Mouse (Mus musculus): Measurements from ENCODE around the gene Tdrd6.

Gene Tdrd6

DNA sequence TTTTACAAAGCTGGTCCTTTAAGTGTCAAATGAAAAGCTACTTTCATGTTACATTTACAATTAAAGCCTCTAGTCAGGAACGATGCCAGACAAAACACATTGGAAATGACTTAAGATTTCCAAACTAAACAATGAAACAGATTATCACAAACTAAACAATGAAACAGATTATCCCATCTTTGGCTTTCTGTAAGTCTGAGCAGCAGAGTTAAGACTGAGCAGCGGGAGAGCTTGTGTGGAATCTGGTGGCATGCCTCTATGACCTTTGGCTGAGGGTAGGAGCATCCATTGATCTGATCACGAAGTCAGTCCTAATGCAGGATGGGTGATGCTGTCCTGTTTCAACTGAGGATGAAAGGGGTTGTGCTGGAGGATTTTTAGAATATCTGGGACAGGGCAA lies 17.9 kb downstream of the Tdrd6 start:
- DNase-seq (ENCODE audit: low spot score), result no peak

DNA sequence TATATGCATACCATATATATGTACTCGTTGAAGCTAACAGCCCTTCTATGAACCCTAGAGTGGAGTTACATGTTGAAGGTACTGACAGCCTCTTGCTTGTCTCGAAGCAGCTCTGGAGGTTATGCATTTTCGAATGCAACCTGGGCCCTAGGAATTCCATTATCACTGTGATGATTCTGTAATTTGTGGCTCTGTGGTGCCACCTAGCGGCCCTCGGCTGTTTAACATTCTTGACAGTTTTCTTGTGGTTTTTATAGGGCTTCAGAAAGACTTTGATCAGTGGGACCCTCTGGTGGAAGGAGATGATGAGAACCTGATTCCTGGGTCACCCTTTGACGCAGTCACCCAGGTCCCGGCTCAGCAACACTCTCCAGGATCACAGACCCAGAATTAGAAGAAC lies 18.5 kb downstream of the Tdrd6 start:
- no peak for DNase-seq (ENCODE audit: low spot score)

DNA sequence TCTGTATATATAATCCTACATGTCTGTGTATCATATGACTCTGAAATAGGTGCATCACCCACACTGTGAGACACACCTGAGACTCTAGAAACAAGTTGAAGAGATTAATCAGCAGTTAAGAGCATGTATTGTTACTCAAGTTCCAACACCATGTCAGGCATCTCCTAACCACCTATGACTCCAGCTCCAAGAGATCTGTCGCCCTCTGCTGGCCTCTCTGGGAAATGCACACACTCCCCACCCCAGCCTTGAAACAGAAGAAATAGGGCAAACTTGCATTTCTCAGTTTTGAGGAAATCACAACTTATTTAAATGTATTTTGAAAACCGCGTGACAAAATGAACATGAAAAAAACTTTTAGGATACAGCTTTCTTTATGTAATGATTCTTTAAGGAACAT lies 23.4 kb downstream of the Tdrd6 start:
- DNase-seq (ENCODE audit: low spot score), result peak; percentile 35

DNA sequence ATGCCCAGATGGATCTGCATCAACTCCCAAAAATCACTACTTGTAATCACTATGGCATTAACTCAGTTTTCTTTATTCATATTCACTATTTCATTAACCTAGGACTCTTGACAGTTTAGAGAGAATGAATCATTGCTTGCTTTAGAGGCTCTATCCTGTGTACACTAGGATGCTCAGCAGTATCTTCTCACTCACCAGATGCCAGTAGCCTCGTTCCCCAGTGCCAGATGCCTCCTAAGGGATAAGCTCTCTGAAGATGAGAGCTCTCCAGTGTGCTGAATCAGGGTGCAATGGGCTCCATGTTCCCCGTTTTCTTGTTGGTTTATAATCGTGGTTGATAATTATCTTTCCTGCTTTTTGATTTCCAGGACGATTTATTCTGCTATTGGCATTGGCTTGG lies 31.4 kb downstream of the Tdrd6 start:
- no peak for DNase-seq (ENCODE audit: low spot score)

DNA sequence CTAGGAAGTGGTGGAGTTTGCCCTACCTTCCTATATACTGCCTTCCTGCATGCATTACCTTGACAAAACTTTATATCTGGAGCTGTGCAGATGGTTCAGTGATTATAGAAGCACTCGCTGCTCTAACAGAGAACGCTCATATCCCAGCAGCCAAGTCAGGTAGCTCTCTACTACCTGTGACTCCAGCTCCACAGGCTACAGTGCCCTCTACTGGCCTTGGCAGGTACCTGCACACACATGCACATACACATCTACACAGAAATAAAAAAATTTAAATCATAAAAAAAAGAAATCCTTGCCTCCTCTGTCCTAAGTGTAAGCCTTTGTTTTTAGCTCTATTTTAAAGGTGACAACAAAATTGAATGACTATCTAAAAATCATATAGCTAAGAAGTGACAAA lies 32.4 kb downstream of the Tdrd6 start:
- no peak for DNase-seq (ENCODE audit: low spot score)

DNA sequence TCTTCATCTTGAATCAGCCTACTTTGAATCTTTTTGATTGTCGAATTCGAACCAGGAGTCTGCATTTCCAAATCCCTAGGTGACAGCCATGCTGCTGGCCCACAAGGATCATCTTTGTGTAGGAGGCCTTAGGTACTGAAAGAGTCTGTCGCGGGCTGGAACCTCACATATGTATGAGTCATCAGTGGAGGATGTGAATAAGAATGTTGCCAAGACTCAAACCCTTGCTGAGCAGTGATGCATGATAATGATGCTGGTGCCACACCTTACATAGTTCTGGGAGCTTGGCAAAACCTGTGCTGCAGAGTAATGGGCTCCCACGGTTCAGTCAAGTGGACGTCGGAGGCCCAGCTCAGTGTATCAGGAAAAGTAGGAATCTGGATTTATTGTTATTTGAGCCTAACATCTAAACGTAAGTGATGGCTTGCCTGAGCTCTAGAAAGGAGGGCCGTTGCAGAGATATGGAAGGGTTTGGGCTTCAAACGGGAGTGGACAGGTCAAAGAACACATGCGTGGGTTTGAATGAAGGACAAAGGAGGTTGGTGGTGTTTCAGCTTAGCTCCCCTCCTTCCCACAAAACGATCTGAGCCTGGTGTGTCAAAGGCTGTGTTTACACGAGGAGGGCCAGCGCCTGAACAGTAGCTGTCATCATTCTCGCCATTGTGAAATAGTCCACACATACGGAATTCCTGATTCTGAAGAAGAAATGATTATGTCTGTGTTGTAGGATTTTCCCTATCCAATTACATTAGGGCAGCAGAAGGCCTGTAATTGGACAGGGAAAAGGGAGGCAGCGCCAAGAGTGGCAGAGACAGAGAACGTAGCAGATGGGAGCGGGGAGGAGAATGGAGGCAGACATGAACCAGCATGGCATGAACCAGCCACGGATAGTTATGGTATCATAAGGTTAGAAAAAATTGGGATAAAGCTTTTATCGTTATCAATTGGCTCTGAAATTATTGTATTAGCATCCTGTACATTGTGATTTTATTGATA lies 37.5 kb downstream of the Tdrd6 start:
- DNase-seq (ENCODE audit: low spot score), result no peak

DNA sequence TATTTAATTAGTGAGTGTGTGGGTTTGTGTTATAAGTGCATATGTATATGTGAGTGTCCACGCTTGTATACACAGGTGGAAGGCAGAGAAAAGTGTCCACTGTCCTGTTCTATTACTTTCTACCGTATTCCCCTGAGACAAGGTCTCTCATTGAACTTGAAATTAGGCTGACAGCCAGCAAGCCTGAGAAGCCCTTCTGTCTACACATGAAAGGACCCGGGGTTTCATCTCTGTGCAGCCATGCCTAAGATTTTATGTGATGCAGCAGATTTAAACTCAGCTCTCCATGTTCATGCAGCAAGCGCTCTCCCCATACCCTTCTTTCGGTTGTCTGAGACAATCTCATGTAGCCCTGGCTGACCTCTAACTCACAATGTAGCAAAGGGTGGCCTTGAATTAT lies 39.6 kb downstream of the Tdrd6 start:
- DNase-seq (ENCODE audit: low spot score), result no peak

DNA sequence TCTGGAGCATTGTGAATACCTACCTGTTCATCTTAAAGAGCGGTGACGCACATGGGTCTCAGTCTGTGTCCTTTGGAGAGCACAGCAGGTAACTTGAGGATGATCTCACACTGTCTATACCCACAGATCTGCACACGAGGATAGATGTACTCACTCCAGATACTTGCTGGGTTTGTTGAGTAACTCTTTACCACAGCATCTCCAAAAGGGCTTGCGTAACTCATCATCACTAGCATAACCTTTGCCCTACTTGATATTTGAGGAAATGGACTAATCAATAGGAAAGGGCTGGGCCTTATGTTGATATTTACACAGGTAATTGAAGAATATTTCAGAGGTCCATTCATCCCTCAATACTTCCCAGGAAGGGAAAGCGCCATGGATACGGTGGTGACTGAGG lies 40.3 kb downstream of the Tdrd6 start:
- no peak for DNase-seq (ENCODE audit: low spot score)

DNA sequence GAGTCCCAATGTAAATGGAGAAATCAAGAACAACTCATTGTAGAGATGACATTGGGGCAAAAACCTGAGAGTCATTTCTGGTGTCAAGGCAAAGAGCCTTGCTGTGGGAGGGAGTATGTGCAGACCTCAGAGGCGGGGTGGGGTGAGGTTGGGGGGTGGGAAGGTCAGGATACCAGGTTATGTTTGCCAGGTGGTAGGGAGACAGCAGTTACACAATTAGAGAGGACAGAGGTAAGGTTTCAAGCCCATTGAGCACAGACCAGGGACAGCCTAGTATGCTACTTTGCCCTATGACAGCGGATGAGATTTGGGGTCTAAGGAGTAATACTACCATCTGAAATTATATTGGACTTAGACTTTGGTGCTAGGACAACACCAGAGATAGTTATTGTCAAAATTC lies 42.8 kb downstream of the Tdrd6 start:
- no peak for DNase-seq (ENCODE audit: low spot score)

DNA sequence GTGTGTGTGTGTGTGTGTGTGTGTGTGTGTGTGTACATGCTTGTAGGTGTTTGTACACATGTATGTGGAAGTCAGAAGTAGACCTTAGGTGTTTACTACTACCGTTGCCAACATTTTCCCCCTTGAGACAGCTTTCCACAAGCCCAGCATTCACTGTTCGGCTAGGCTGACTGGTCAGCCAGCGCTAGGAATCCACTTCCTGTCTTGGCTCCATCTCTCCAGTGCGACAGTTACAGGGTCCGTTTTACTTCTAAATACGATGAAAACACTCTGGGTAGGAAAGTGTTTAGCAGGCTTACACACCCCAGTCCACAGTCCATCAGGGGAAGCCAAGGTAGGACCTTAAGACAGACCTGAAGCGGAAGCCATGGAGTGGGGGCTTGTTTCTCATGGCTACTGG lies 45.3 kb downstream of the Tdrd6 start:
- DNase-seq (ENCODE audit: low spot score), result no peak

DNA sequence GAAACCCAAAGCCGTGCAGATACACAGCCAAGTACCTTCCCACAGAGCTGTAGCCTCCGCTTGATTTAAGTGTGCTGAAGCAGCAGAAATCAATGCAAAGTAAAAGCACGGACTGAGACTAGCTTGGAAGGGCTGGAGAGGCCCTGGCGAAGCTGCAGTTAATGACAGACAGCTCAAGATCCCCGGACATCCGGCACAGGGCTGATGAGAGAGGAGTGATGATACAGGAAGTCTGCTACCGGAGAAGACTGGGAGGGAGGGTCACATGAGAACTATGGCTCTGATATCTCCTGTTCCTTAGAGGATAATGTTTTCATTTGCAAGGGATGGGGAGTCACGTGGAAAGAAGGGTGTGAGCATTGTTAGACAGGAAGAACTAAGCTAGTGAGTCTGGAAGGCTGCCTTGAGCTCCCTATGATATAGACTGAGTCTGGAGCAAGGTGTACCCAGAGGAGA lies 49.1 kb downstream of the Tdrd6 start:
- DNase-seq (ENCODE audit: low spot score), result no peak

DNA sequence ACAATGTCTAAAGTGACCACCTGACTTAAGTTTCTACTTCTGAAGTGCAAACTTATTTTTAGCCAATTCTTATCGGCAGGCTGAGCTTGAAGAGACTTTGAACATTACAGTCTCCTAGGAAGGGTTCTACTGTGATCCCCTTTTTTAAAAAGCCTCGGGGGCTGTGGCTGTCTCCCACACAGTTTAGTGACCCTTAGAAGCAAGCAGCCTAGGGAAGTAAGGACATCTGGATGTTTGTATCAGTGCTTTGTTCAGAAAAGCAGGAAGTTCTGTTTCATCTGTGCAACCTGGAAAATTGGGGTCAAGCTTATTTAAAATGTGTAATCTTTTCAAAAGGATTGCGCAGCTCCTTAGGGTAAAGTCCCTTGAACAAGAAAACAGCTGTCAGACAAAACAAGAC lies 49.6 kb downstream of the Tdrd6 start:
- DNase-seq (ENCODE audit: low spot score), result no peak

DNA sequence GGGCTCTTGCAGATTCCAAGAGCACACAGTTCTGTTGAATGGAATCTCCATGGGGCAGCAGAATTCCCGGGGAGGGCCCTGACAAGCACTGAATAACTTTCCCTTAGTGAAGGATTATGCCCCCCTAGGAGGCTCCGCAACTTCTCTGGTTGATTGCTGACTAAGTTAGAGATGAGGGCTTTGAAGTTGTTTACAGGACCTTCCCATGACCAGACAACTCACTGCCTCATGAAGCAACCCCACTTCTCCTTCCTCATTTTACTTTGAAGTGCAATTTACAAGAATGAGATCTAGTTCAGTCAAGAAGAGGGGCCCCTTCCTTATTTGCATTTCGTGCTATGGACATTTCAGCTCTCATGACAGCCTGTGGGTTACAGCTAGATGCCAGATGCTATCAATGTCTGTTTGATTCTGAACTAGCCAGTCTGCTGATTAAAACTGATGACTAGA lies 56.5 kb downstream of the Tdrd6 start:
- DNase-seq (ENCODE audit: low spot score), result no peak

DNA sequence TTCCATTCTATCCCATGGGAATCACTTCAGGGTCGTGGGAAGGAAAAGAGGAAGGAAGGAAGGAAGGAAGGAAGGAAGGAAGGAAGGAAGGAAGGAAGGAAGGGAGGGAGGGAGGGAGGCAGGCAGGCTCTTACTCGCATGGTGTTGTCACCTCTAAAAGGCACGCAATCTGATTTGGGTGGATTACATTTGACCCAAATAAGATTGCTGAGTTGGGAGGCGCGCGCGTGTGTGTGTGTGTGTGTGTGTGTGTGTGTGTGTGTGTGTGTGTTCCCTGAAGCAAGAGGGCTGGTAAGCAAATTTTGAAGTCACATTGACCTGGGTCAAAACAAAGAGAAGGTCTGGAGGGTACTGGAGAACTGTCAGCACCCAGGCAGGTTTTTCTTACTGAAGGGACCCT lies 60.8 kb downstream of the Tdrd6 start:
- DNase-seq (ENCODE audit: low spot score), result no peak

DNA sequence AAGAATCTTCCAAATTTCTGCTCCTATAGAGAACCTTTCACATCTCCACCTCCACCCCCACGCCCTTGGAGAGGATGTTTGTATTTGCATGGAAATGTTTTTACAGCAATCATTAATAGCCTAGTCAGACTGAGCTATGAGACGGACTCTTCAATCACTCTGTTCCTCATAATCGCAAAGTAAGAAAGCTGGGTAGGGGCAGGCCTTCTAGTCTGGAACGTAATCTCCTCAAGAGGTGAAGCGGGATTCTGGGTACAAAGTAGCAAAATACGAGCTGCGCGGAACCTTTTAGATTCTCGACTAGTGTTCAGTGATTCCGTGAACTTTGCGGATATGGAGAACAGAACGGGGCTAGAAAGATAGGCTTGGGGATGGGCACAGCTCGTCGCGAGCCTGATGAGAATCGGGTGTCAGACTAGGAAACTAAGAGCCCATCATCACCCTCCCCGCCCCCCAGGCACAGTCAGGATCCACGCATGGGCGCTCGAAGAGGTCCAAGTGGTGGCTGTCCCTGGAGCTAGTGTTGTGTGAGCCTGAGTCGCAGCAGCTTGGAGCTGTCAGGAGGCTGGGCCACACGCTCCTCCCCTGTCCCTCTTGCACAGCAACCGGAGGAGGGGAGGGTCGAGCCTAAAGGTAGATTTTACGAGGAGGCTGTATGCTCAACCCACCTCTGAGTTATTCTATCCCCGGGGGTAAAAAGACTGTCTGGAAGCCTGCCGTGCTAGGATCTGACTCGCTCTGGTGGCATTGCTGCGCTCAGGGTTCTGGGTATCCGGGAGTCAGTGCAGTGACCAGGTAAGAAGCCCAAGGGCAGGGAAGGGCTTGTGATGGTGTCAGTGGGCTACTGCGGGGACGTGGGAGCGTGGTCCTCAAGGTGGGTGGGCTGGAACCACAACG lies 61.9 kb downstream of the Tdrd6 start, which contains the start of gene Pla2g7:
Gene Pla2g7 (plus strand): TSS at position 107 of the 897 bp plus-strand sequence.
- DNase-seq (ENCODE audit: low spot score), result no peak

DNA sequence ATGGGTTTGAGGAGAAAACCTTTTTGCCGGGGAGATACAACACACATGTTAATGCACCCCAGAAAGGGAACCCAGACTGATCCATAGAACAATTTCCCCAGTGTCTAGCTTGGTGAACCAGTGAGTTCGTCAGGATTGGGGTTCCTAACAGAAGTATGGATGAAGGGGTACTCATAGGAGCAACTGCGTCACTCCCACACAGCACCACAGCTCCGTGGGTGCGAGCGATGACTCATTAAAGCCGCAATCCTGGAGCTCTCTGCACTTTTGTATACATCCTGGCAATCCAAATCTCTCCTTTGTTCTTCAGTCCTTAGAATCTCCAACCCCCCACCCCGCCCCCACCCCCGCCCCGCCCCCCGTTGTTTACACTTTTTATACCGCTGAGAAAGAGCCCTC lies 62.5 kb downstream of the Tdrd6 start:
- DNase-seq (ENCODE audit: low spot score), result no peak
